Mouse (Mus musculus) liver (tissue): ENCODE data around the gene Rplp1.

ENCODE experiments used
- DNase-seq: peaks from one replicate; pipeline ENCODE4 v3.0.0-alpha.2; 2020; ENCODE audit warnings: mixed read lengths

The Rplp1 gene

GRCm38 (mm10) chr9:61914203-61914916, at the start of gene Rplp1:
Gene Rplp1, minus strand, starts transcription at chr9:61914542.
- DNase-seq = peak; percentile 95

DNA sequence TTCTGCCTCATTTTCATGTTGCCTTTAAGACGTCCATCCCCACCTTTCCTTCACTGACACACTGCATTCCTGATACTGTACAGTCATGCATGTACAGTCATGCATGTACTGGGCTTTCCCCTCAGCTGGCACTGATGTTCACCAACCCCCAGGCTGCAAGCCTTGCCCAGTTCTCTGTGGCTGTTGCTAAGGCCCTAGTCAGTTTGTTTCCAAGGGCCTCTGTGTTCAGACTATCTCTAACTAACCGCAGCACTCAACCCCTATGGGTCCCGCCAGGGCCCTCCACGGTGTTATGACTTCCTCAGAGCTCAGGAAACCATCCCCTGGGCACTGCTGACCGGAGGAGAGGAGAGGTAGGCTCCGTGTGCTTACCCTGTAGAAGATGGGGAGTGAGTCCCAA, 49.0 kb upstream of the Rplp1 start:
- no peak for DNase-seq

DNA sequence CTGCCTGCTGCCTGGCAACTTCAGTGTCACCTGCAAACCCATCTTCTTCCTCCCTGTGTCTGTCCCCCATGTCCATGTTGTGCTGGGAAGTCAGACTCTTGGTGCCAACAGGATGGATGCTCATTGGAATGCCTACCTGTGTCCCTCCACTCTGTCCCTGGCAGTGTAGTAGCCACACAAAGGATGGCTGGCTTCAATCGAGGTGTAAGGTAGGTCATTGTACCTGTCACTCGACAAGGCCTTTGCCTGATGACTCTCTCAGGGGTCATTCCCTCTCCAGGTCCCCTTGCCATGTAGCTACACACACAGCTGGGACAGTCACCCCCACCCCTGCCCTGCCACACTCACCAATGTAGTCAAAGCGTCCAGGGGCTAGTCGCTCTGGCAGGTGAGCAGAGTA, 46.8 kb upstream of the Rplp1 start:
- no peak for DNase-seq

DNA sequence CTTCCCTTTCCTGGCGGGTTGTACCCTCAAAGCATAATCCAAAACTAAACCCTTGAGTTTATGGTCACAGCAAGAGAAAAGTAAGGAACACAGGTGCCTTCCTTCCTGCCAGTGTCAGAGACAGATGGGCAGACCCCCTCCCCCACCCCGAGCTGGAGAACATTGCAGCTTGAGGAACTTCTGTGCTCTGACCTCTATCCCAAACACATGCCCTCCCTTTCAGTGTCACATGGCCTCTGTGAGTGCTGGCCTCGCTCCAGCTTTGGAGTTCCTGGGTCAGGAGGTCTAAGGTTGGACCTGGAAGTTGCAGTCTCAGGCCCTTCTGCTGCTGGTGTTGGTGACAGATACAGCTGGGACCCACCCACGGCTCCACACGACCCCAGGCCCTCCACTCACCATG, 46.4 kb upstream of the Rplp1 start:
- peak; percentile 35 for DNase-seq

DNA sequence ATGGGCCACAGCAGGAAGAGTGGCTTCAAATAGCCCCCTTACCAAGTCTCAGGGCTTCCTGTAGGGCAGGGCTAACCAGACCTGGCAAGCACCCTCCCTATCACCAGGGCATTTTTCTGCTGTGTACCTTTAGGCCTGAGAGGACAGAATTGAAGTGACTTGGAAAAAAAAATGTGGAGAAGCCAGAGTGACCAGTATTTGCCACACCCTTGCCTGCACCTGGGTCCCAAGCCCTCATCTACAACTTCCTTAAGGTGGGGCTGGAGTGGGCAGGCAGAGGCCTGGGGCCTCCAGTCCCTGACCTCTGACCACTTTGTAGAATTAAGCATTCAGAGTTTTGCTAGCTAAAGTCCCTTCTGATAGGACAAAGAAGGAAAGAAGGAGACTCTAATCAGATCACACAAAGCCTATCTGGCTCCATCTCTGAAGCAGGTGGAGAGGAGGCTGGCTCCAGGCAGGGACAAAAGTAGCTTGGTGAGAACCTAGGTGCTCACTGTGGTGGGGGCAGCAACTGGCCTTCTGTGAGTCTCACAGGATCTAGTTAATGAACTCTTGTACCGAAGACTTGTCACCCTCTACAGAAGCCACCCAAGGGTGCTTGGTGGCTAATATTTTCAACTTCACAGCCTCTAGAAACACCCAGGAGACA, 45.7 kb upstream of the Rplp1 start:
- DNase-seq = no peak

- no peak for DNase-seq
Observed at GRCm38 (mm10) chr9:61954707-61955106, 40.4 kb upstream of the Rplp1 start.

DNA sequence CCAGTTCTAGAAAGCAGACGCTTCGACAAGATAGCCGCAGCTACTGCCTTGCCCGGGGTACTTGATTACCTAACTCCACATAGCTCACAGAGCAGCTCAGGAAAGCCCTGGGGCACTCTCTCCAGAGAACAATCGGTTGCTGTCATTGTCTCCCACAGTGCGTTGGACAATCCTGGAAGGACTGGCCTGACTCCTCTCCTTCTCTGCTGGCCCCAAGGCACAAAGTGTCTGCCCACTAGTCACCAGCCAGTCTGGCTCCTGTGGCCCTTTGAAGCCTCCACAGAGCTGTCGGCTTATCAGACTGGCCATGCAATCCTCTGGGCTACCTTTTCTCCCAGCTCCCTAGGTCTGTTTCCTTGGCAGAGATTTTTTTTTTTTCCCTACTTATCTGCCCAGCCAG, 37.9 kb upstream of the Rplp1 start:
- no peak for DNase-seq

- peak; percentile 83 for DNase-seq
Observed at GRCm38 (mm10) chr9:61947402-61948346, 33.3 kb upstream of the Rplp1 start.

DNA sequence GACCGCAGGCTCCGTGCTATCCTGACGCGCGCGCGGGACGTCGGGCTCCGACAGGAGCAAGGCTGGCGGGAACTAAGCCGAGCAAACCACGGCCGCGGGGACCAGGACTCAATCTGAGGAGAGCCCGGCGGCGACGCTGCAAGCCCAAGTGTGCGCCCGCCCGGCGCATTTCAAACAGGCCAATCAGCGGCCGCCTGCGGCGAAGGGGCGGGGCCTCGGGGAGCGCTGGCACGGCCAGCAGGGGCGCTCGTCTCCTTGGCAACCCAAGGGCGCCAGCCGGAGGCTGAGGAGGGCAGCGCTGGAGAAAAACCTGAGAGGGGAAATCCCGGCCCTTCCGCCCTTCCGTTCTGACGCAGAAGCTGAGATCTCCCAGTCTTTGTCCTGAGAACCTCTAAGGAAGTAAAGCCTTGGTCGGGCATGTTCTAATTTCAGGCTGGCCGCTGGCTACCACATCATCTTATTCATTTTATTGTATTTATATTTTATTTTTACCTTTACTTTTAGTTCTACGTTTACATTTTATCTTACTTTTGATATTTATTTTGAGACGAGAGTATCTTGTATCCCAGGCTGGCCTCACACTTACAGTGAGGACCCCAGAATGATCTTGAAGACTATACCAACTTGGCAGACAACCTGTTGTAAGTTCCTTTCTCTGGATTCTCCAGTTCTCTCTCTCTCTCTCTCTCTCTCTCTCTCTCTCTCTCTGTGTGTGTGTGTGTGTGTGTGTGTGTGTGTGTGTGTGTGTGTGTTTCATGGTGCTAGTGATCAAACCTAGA, 32.5 kb upstream of the Rplp1 start, which contains the start of gene Kif23:
Gene Kif23 (minus strand): TSS at position 152 of the 779 bp plus-strand sequence.
- DNase-seq = peak; percentile 98

DNA sequence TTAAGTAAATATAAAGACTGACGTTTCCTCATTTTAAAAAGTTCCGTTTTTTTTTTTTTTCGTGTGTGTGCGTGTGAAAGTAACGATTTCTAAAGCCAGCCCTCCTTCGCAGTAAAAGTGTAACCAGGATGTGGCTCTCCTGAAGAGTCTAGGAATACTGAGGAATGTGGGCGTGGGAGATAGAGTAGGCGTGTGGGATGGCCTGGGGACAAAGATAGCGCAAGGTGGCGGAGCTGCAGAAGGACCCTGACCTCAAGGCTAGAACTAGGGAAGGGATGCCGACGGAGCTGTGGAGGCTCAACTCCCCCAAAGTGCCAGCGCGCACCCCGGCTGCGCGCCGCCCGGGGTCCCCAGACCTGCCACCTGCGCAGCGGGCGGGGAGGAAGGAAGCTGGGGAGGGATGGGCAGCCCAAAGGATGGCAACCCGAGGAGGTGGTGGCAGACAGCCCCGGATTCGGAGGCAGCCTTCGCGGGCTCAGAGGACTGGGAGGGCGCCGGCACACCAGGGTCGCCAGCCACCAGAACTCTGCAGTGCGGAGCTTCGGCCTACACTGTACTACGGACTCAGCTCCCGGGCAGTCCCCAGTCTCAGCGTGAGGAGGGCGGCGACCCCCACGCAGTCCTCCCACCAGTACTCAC, 31.8 kb upstream of the Rplp1 start:
- DNase-seq = peak; percentile 78

DNA sequence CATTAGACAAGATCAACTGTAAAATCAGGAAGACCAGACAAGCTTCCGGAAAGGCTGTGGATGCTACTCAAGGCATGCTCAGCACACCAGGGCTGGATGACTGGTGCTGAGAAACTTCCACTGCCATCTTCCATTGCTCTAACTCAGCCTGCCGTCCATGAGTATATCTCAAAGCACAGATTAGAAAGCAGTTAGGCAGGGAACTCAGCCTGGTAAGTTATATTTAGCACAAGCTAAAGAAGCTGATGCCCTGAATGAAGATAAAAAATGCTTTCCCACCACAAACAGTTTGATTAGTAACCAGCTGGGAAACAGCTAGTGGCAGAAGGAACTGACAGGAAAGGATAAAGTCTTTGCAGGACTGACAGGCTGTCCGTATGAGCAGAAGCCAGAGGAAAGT, 26.7 kb upstream of the Rplp1 start:
- no peak for DNase-seq

GRCm38 (mm10) chr9:61933333-61933732, 19.0 kb upstream of the Rplp1 start:
- DNase-seq = no peak

DNA sequence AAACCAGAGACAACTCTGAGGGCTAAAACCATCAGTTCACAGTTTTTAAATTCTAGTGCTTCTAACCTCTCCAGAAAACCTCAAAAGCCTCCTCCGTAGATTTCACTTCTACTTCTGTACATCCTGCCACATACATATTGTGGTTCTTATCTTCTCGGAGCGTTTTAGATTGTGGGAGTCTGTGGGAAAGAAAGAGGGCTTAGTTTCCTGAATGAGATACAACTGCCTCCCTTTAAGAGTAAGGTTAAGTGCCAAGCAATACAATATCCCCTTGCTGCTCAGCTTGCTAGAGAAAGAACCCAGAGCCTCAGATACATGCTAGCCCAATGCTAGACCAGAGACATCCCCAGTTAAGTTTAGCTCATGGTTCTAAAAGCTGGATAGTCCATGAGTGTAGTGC, 17.7 kb upstream of the Rplp1 start:
- DNase-seq = no peak

DNA sequence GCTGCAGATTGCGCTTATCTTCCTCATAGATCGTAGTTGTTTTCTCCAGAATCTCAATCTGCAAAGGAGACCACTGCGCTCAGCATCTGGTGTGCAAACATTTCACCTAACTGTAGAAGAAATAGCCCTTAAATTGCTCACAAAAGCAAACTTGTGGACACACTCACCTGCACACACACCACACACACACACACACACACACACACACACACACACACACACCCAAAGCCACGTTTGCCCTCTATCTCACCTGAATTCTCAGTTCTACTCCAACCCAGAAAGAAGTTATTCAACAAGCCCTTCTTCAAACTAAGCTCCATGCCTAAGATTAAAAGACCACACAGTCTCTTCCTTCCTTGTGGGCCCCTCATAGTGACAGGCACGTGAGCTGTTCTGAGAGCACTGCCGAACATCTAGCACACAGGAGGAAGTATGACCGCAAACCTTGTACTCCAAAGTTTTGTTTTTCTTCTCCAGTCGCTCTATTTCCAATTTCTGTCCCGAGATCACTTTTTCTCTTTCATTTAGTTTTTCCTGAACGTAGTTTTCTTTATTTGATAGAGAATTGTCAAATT, 10.8 kb upstream of the Rplp1 start:
- DNase-seq = no peak

DNA sequence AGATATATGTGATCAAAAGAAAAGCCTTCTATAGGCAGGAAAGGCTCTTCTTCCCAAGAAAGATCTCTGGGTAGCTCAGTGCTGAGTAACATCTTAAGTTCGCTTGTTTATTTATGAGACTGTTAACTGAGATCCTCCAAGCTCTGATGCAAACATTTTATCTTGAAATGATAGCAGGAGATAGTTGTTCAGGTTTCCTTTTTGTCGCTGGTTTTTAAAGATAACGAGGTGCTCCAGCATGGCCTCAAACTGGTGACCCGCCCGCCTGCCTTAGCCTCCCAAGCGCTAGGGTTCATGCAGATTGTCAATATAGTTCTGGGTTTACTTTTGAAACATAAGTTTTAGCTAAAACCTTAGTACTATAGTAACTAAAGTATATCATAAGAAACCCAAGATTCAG, 6.0 kb upstream of the Rplp1 start:
- DNase-seq = peak; percentile 40

GRCm38 (mm10) chr9:61919464-61919863, 5.1 kb upstream of the Rplp1 start:
- no peak for DNase-seq

GRCm38 (mm10) chr9:61917436-61917835, 3.1 kb upstream of the Rplp1 start:
- DNase-seq = no peak

DNA sequence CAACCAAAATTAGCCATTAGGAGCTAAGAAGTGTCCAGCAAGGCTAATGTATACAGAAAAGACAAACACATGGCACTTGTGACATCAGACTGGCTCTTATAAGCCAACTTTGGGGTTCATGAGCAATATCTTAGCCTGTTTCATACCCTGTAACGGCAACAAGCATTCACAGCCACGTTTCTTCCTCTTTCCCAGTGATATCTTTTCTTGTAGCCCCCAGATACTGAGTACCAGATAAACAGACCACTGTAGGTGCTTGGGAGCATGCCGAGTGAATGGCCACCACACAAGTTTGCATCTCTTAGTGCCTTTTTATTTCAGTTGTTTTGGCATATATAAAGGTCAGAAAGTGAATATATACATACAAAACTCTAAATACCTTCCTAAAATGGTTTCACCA, 2.6 kb upstream of the Rplp1 start:
- no peak for DNase-seq

DNA sequence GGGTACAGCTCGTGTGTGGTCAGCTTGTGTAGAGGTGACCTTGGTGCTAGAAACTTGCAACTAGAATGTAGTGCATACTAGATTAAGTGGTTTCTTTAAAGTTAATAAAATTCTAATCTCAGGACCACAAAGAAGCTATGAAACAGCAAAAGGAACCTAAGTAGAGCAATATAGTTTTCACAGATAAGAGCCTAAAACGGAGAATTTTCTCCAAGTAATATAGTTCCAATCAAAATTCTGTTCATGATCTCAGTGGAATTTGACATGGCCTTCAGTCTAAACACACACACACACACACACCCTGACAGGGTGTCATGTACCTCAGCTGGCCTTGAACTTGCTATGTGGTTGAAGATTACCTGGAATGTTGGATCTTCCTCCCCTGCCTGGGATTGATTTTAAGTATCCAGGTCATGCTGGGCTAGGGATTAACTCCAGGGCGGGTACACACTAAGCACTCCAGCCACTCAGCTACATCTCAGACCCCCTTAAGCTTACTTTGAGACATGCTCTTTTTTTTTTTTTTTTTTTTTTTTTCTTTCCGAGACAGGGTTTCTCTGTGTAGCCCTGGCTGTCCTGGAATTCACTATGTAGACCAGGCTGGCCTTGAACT, 1.2 kb upstream of the Rplp1 start:
- no peak for DNase-seq

DNA sequence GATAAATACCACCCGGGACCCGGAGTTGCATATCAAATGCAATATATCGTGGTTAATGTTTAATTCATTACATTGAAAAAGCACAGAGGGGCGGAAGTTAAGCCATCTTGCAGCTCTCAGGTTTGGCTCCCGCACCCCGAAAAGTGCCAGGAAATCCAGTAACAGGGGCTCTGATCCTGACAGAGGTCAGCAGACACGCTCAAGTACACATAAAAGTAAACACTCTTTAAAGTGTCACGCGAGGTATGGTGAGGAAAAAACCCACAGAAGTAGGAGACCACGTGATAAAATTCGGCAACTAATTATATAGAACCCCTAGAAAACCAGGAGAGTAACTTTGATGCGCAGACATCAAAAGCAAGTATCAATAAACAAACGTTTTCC, 567 bp upstream of the Rplp1 start:
- no peak for DNase-seq
